Mouse (Mus musculus) heart, embryonic 16.5 days (tissue): Measurements from ENCODE around the gene Urad. TPM values are rescaled to one million over a fixed set of nuclear protein-coding genes. Genes with fewer than 3 reads are reported as not detected.
A peak's percentile ranks its signal among the peaks of the same experiment; 100 is the strongest.

Source experiments
- ATAC-seq: fragments of 200-750 bp; cut with Nextera tagmentation; replicated peaks from 2 replicates; pipeline ENCODE4 v1.8.0; 2017; ENCODE audit warnings: moderate number of reproducible peaks; ENCODE audit not compliant: insufficient read depth, low FRiP score; ENCODE audit errors: extremely low read depth
- H3K27ac ChIP-seq: fragments of 300-500 bp; sonication (generic); 2 replicates; pipeline ENCODE4 v1.5.1; 2014; ENCODE audit warnings: mild to moderate bottlenecking, low read length, control low read depth, moderate library complexity
- H3K27me3 ChIP-seq: fragments of 300-500 bp; sonication (generic); 2 replicates; pipeline ENCODE4 v1.6.1; 2014; ENCODE audit warnings: low read length, mixed read lengths; ENCODE audit not compliant: control insufficient read depth, insufficient read depth
- H3K36me3 ChIP-seq: fragments of 300-500 bp; sonication (generic); 2 replicates; pipeline ENCODE4 v1.6.1; 2014; ENCODE audit not compliant: control insufficient read depth, insufficient read depth
- H3K4me1 ChIP-seq: fragments of 300-500 bp; sonication (generic); 2 replicates; pipeline ENCODE4 v1.6.1; 2014; ENCODE audit warnings: low read length, mixed read lengths; ENCODE audit not compliant: control insufficient read depth, insufficient read depth
- H3K4me2 ChIP-seq: fragments of 300-500 bp; sonication (generic); 2 replicates; pipeline ENCODE4 v1.6.1; 2014; ENCODE audit warnings: low read depth, mild to moderate bottlenecking, control low read depth, low read length
- H3K4me3 ChIP-seq: fragments of 300-500 bp; sonication (generic); 2 replicates; pipeline ENCODE4 v1.5.1; 2014; ENCODE audit warnings: mild to moderate bottlenecking, control low read depth, low read length
- H3K9ac ChIP-seq: fragments of 300-500 bp; sonication (generic); 2 replicates; pipeline ENCODE4 v1.6.1; 2014; ENCODE audit warnings: low read length, control low read depth
- H3K9me3 ChIP-seq: fragments of 300-500 bp; sonication (generic); replicated peaks from 2 replicates; pipeline ENCODE4 v1.6.1; 2016; ENCODE audit warnings: low read length; ENCODE audit not compliant: control insufficient read depth
- WGBS: fragments of 180-500 bp; shearing (Covaris S2); extraction: QIAGEN DNeasy Blood & Tissue Kit; methylation state at CpG from one replicate; pipeline ENCODE4 v1.1.7; 2014; 5-methylcytosine and 5-hydroxymethylcytosine counted together
- polyA plus RNA-seq: library from polyadenylated mRNA; unstranded; fragments of >200 nt; fragmentation: Nextera tagmentation; extraction: Ambion mirVana; gene quantifications from 2 replicates; pipeline ENCODE4 v1.2.1, GENCODE M21; 2015

Urad gene
- polyA plus RNA-seq, 1 experiment from 2014 or later = not detected

- H3K9me3 ChIP-seq = no peaks in the 10 kb centered on the region
- WGBS = 74% methylated on average over 8 of the region's 8 CpGs
- H3K4me2 ChIP-seq = no peak overlapping the region
- H3K9ac ChIP-seq = no peak overlapping the region
- no peaks in the 10 kb centered on the region for H3K36me3 ChIP-seq
- no peaks in the 10 kb centered on the region for H3K27me3 ChIP-seq
- no peak for ATAC-seq
- H3K4me3 ChIP-seq = no peak overlapping the region
- no peak overlapping the region for H3K27ac ChIP-seq
- H3K4me1 ChIP-seq = no peaks in the 10 kb centered on the region
Measured at GRCm38 (mm10) chr5:147354985-147355384, 32.7 kb upstream of the Urad start.

- Histone ChIP-seq H3K4me2 (no peak overlapping the region), H3K27me3 (no peaks in the 10 kb centered on the region), H3K9me3 (no peaks in the 10 kb centered on the region), H3K36me3 (no peaks in the 10 kb centered on the region), H3K4me1 (no peaks in the 10 kb centered on the region), H3K9ac (no peak overlapping the region), H3K4me3 (no peak overlapping the region), H3K27ac (no peak overlapping the region)
- no peak for ATAC-seq
- WGBS = 58% methylated on average over 17 of the region's 17 CpGs
Measured at GRCm38 (mm10) chr5:147354161-147354780, 32.0 kb upstream of the Urad start.

DNA sequence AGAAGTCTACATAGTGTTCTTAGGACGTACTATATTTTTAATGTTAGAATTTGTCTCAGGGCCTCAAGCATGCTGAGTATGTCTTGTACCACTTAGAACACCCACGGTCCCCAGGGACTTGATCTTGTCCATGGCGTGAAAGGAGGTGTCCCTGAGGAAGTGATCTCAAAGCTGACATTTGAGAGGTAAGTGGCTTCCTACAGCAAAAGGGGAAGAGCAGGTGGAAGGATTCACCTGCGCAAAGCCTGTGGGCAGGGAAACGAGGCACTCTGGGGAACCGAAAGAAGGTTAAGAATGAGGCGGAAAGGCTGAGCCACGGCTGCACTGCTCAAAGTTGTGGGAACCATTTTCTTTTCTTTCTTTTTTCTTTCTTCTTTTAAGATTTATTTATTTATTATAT is 29.7 kb upstream of the Urad start:
- 77% methylated on average over 8 of the region's 8 CpGs for WGBS
- H3K4me2 ChIP-seq = no peak overlapping the region
- no peaks in the 10 kb centered on the region for H3K36me3 ChIP-seq
- no peak for ATAC-seq
- no peaks in the 10 kb centered on the region for H3K4me1 ChIP-seq
- H3K9ac ChIP-seq = no peak overlapping the region
- no peaks in the 10 kb centered on the region for H3K27me3 ChIP-seq
- H3K27ac ChIP-seq = no peak overlapping the region
- no peak overlapping the region for H3K4me3 ChIP-seq
- H3K9me3 ChIP-seq = no peaks in the 10 kb centered on the region

DNA sequence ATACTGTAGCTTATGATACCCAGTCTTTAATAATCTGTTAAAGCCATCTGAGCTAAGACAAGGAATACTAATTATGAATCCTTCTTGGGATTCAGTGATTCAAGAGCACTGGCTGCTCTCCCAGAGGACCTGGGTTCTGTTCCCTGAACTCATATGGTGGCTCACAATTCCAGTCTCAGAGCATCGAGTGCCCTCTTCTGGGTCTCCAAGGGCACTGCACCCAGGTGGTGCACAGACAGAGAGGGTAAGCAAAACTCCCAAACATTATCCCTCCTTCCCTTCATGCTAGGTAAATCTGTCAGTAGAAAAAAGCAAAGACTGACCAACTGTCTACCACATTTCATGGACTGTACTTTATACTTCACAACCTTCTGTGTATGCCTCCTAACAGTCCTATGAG is 23.7 kb upstream of the Urad start:
- Histone ChIP-seq H3K4me3 (no peak overlapping the region), H3K9ac (no peak overlapping the region), H3K27me3 (no peaks in the 10 kb centered on the region), H3K4me2 (no peak overlapping the region), H3K36me3 (no peaks in the 10 kb centered on the region), H3K4me1 (no peaks in the 10 kb centered on the region), H3K9me3 (no peaks in the 10 kb centered on the region), H3K27ac (no peak overlapping the region)
- no peak for ATAC-seq
- 65% methylated on average over 1 of the region's 1 CpGs for WGBS

- Histone ChIP-seq H3K4me1 (no peaks in the 10 kb centered on the region), H3K4me2 (no peak overlapping the region), H3K27me3 (no peaks in the 10 kb centered on the region), H3K4me3 (no peak overlapping the region), H3K9me3 (no peaks in the 10 kb centered on the region), H3K9ac (no peak overlapping the region), H3K36me3 (no peaks in the 10 kb centered on the region), H3K27ac (no peak overlapping the region)
- 77% methylated on average over 10 of the region's 10 CpGs for WGBS
- no peak for ATAC-seq
Measured at GRCm38 (mm10) chr5:147343904-147344303, 21.7 kb upstream of the Urad start.

GRCm38 (mm10) chr5:147342901-147343300 is 20.7 kb upstream of the Urad start:
- no peaks in the 10 kb centered on the region for H3K27me3 ChIP-seq
- H3K4me1 ChIP-seq = no peaks in the 10 kb centered on the region
- H3K9ac ChIP-seq = no peak overlapping the region
- H3K4me2 ChIP-seq = no peak overlapping the region
- no peaks in the 10 kb centered on the region for H3K9me3 ChIP-seq
- H3K27ac ChIP-seq = no peak overlapping the region
- ATAC-seq = no peak
- H3K36me3 ChIP-seq = no peaks in the 10 kb centered on the region
- 84% methylated on average over 6 of the region's 6 CpGs for WGBS
- H3K4me3 ChIP-seq = no peak overlapping the region

GRCm38 (mm10) chr5:147340741-147341414 is 18.6 kb upstream of the Urad start:
- Histone ChIP-seq H3K4me2 (no peak overlapping the region), H3K9ac (no peak overlapping the region), H3K27ac (peak overlapping the region; percentile 18; the same call in 1 of the 2 replicates), H3K36me3 (no peaks in the 10 kb centered on the region), H3K27me3 (no peaks in the 10 kb centered on the region), H3K9me3 (no peaks in the 10 kb centered on the region), H3K4me1 (no peaks in the 10 kb centered on the region), H3K4me3 (no peak overlapping the region)
- peak; percentile 45; the same call in 1 of the 2 replicates for ATAC-seq
- 49% methylated on average over 13 of the region's 13 CpGs for WGBS

- no peak overlapping the region for H3K9ac ChIP-seq
- H3K4me1 ChIP-seq = no peaks in the 10 kb centered on the region
- ATAC-seq = no peak
- no peak overlapping the region for H3K4me2 ChIP-seq
- H3K27ac ChIP-seq = no peak overlapping the region
- no peaks in the 10 kb centered on the region for H3K36me3 ChIP-seq
- no peaks in the 10 kb centered on the region for H3K9me3 ChIP-seq
- H3K27me3 ChIP-seq = no peaks in the 10 kb centered on the region
- H3K4me3 ChIP-seq = no peak overlapping the region
- WGBS = 73% methylated on average over 11 of the region's 11 CpGs
Measured at GRCm38 (mm10) chr5:147339560-147339959, 17.3 kb upstream of the Urad start.

- no peaks in the 10 kb centered on the region for H3K27me3 ChIP-seq
- no peak overlapping the region for H3K4me3 ChIP-seq
- ATAC-seq = no peak
- no peaks in the 10 kb centered on the region for H3K4me1 ChIP-seq
- no peaks in the 10 kb centered on the region for H3K9me3 ChIP-seq
- H3K27ac ChIP-seq = no peak overlapping the region
- H3K9ac ChIP-seq = no peak overlapping the region
- no peaks in the 10 kb centered on the region for H3K36me3 ChIP-seq
- H3K4me2 ChIP-seq = no peak overlapping the region
- WGBS = 68% methylated on average over 9 of the region's 9 CpGs
Measured at GRCm38 (mm10) chr5:147338967-147339366, 16.7 kb upstream of the Urad start.
